Mouse (Mus musculus) lung, postnatal 36 days (tissue): Measurements from ENCODE around the gene Zdhhc18.

ENCODE experiments used
- DNase-seq: peaks from one replicate; pipeline ENCODE4 v3.0.0; 2022; ENCODE audit warnings: mixed read lengths

Gene Zdhhc18

DNA sequence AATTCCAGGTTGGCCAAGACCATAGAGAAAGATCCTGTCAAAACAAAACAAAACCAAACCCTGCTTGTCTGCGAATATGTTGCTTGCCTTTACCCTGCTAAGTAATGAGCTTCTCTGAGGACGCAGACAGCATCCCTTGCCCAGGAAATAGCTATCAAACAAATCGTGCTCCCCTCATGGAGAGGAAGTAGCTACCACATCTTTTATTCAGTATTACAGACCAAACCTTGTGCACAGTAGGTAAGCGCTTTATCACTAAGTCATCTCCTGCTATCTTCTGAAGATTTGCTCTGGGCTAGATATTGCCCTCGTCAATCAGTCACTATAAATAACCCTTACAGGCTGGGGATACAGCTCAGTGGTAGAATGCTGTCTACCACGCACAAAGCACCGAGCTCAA lies 20.8 kb downstream of the Zdhhc18 start:
- no peak for DNase-seq

GRCm38 (mm10) chr4:133628517-133628916 lies 21.4 kb downstream of the Zdhhc18 start:
- no peak for DNase-seq

- no peak for DNase-seq
These were observed 22.9 kb downstream of the Zdhhc18 start for GRCm38 (mm10) chr4:133627039-133627438.

- no peak for DNase-seq
These were observed 23.3 kb downstream of the Zdhhc18 start for GRCm38 (mm10) chr4:133626621-133627020.

GRCm38 (mm10) chr4:133626221-133626620 lies 23.7 kb downstream of the Zdhhc18 start:
- DNase-seq: no peak

DNA sequence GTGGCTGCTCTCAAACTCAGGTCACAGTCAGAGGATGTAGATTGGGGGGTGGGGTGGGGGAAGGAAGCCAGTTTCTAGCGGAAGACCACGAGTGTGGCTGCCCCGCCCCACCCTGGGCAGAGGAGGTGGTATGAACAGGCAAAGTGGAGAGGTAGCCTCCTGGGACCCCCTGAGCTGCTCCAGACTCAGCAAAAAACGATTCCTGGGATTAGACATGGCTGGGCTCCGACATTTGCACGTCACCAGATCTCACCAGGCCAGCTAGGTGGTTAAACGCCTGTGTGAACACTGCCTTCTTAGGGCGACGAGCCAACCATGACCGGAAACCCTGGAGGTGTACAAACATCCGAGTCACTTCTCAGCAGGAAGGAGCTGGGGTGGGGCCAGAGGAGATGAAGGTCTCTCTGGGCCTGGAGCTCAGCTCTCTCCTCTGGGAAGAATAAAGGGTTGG lies 24.3 kb downstream of the Zdhhc18 start:
- DNase-seq: peak; percentile 92

GRCm38 (mm10) chr4:133624830-133625229 lies 25.1 kb downstream of the Zdhhc18 start:
- DNase-seq: no peak

GRCm38 (mm10) chr4:133622161-133622695 lies 27.7 kb downstream of the Zdhhc18 start:
- DNase-seq: no peak

DNA sequence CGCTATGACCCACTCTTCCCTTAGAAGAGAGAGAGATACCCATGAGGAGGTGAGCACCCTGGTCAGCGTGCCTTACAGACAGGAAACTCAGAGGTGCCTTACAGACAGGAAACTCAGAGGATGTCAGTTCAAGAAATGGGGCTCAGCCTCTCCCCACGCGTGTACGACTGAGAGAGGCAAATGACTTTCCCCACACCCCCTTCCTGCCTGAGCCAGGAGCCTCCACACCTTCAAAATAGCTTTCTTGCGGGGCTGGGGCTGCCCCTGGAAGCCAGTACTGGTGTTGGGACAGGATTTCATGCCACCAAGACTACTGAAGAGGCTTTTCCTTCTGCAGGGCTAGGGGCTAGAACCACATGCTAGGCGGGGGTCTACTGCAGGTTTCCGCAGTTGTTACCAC lies 29.3 kb downstream of the Zdhhc18 start:
- no peak for DNase-seq

- DNase-seq: no peak
These were observed 30.3 kb downstream of the Zdhhc18 start for GRCm38 (mm10) chr4:133619473-133620136.

- no peak for DNase-seq
These were observed 32.0 kb downstream of the Zdhhc18 start for GRCm38 (mm10) chr4:133617936-133618335.

DNA sequence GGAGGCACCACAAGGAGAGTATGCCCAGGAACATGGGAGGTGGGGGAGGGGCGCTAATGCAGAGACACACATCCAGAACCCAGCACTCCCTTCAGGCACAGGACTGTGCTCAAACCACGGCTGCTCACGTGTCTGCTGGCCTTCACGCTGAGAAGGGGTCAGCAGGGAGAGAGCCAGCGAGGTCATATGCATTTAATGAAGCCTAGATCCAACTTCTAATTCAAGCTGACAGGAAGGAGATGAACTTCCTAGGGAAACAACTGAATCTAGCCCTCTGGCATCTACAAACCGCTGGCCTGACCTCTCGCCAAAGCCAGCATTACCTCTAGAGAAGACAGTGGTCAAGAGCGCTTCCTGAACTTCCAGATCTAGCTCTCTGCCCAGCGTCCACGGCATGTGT lies 34.5 kb downstream of the Zdhhc18 start:
- no peak for DNase-seq

DNA sequence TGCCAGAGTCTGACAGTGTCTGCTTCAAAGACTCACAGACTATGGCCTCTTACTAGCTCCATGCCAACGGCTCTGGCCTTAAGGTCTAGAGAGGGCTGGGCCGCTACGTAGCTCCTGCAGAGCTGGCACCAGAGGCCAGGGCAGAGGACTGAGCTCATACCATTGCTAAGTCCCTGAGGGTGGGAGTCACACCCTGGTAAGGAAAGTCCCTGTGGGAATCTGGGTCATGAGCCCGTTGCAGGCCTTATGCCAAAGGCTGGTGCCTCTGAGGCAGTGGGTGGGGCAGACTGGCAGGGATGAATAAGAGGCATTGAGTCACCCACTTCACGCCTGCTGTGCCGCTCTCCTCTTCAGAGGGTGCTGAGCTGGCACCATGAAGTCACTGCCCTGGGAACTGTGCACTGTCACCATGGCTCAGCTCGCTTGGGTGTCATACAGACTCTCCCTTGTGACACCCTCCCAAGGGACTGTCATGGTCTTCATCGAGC lies 35.6 kb downstream of the Zdhhc18 start:
- peak; percentile 92 for DNase-seq

- no peak for DNase-seq
These were observed 36.1 kb downstream of the Zdhhc18 start for GRCm38 (mm10) chr4:133613867-133614266.

DNA sequence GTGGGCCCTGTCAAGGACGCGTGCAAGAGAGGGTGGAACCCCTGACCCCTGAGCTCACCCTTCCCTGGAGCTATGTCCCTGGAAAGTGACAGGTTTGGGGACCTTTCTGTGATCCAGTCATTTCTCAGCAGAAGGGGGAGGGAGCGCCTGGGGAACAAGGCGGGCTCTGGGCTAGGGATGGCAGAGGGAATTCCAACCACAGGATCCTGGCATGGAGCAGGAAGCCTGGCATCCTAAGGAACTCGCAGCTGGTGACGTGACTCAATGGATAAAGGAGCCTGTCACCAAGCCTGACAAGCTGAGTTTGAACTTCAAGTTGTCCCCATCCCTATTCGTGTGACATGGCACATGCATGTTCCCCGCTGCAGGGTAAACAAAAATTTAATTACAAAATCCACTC lies 36.9 kb downstream of the Zdhhc18 start:
- no peak for DNase-seq

DNA sequence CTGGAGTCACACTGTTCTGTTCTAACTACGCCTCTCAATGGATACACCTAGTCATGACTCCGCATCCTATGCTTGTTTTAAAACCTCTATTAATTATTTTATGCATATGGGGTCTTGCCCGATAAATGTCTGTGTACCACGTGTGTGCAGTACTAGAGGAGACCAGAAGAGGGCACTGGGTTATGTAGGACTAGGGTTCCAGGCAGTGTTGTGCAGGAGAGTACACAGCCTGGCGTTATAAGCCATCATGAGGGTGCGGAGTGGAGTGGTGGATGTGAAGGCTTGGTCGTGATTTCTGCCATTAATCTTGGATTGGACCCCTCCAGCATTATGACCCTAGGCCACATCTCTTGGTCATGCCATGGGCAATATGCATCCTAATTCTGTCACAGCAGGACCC lies 37.5 kb downstream of the Zdhhc18 start:
- no peak for DNase-seq

DNA sequence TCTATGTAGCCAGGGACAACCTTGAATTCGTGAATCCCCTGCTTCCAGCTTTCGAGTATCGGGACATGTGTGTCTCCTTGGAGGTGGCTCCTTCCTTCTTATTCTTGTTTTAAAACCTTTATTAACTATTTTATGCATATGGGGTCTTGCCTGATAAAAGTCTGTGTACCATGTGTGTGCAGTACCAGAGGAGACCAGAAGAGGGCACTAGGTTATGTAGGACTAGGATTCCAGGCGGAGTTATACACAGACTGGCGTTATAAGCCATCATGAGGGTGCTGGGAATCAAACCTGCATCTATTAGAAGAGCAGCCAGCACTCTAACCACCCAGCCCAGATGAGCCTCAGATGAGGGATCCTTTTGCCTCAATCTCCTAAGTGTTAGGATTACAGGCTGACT lies 38.1 kb downstream of the Zdhhc18 start:
- DNase-seq: no peak

- DNase-seq: peak; percentile 94
These were observed 40.2 kb downstream of the Zdhhc18 start for GRCm38 (mm10) chr4:133609719-133610118.

GRCm38 (mm10) chr4:133607284-133607683 lies 42.7 kb downstream of the Zdhhc18 start:
- no peak for DNase-seq

- no peak for DNase-seq
These were observed 44.6 kb downstream of the Zdhhc18 start for GRCm38 (mm10) chr4:133605330-133605729.

- DNase-seq: no peak
These were observed 45.1 kb downstream of the Zdhhc18 start for GRCm38 (mm10) chr4:133604856-133605255.

GRCm38 (mm10) chr4:133604175-133604574 lies 45.8 kb downstream of the Zdhhc18 start:
- no peak for DNase-seq

GRCm38 (mm10) chr4:133603056-133603455 lies 46.9 kb downstream of the Zdhhc18 start:
- DNase-seq: no peak

- DNase-seq: peak; percentile 91
These were observed 48.2 kb downstream of the Zdhhc18 start, which contains the start of gene Sfn for GRCm38 (mm10) chr4:133601721-133602218. Sfn (minus strand) TSS chr4:133602168.
